Mouse (Mus musculus) bone marrow macrophage, adult 2 months (primary cell): ENCODE results near the gene Wdr86. TPM values are rescaled to one million over a fixed set of nuclear protein-coding genes. Genes with fewer than 3 reads are reported as not detected.

ENCODE experiments used
- H3K27ac ChIP-seq: 2 replicates; pipeline ENCODE4 v1.5.1; 2012; ENCODE audit warnings: low read depth, low read length; ENCODE audit not compliant: insufficient read depth
- H3K4me1 ChIP-seq: 2 replicates; pipeline ENCODE4 v1.6.1; 2012; ENCODE audit warnings: low read length; ENCODE audit not compliant: control insufficient read depth, insufficient read depth
- H3K4me3 ChIP-seq: 2 replicates; pipeline ENCODE4 v1.5.1; 2012; ENCODE audit warnings: mild to moderate bottlenecking, low read length, moderate library complexity; ENCODE audit not compliant: insufficient read depth
- CTCF ChIP-seq: IDR thresholded peaks from 2 replicates; pipeline ENCODE4 v1.5.1; 2012; ENCODE audit warnings: low read depth, mild to moderate bottlenecking, low read length, moderate library complexity
- POLR2A ChIP-seq: IDR thresholded peaks from 2 replicates; pipeline ENCODE4 v1.6.1; 2012; ENCODE audit warnings: mild to moderate bottlenecking, low read depth, low read length, borderline replicate concordance
- polyA plus RNA-seq: library from polyadenylated mRNA; stranded (reverse); fragments of >200 nt; gene quantifications from 2 replicates; pipeline ENCODE4 v1.2.4, GENCODE M21; 2012; ENCODE audit not compliant: missing spikeins, insufficient read depth, insufficient read length

Gene Wdr86
- polyA plus RNA-seq, 1 experiment, result not detected

GRCm38 (mm10) chr5:24686176-24686575 is 44.4 kb downstream of the Wdr86 start:
- TF ChIP-seq POLR2A (no peak), CTCF (no peak)
- peaks cover 24% of the 10 kb centered on the region for H3K4me1 ChIP-seq
- peak overlapping the region; percentile 91 for H3K27ac ChIP-seq
- H3K4me3 ChIP-seq, result peak overlapping the region; percentile 79

GRCm38 (mm10) chr5:24685366-24686093 is 45.0 kb downstream of the Wdr86 start, which contains the start of gene Nub1:
TSS of gene Nub1 (plus strand) at chr5:24685532.
- Histone ChIP-seq H3K27ac (peak within 1 kb of the TSS; percentile 100), H3K4me1 (peaks cover 24% of the 10 kb centered on the region), H3K4me3 (peak within 1 kb of the TSS; percentile 79)
- TF ChIP-seq POLR2A, result no peak
- TF ChIP-seq CTCF, result no peak

GRCm38 (mm10) chr5:24684578-24685365 is 45.8 kb downstream of the Wdr86 start:
- H3K4me3 ChIP-seq, result peak overlapping the region; percentile 63
- H3K27ac ChIP-seq, result peak overlapping the region; percentile 100
- TF ChIP-seq POLR2A (no peak), CTCF (no peak)
- peaks cover 23% of the 10 kb centered on the region for H3K4me1 ChIP-seq

GRCm38 (mm10) chr5:24681436-24681835 is 49.1 kb downstream of the Wdr86 start:
- no peak overlapping the region for H3K4me3 ChIP-seq
- H3K27ac ChIP-seq, result no peak overlapping the region
- H3K4me1 ChIP-seq, result peaks cover 6% of the 10 kb centered on the region
- no peak for TF ChIP-seq POLR2A
- TF ChIP-seq CTCF, result no peak

GRCm38 (mm10) chr5:24674238-24674637 is 56.3 kb downstream of the Wdr86 start:
- Histone ChIP-seq H3K4me1 (no peaks in the 10 kb centered on the region), H3K27ac (no peak overlapping the region), H3K4me3 (no peak overlapping the region)
- TF ChIP-seq CTCF (peak; percentile 54), POLR2A (no peak)

Other genes starting within 250 kb of the Wdr86 start
- gene Gbx1, start 203.5 kb downstream of the Wdr86 start, polyA plus RNA-seq, result not detected in 2 replicates
- 0.64 and 1.4 TPM in 2 replicates for gene Asb10, start 189.7 kb downstream of the Wdr86 start, polyA plus RNA-seq
- gene 4931409K22Rik, start 173.9 kb downstream of the Wdr86 start, polyA plus RNA-seq, result not detected in 2 replicates
- gene Abcf2, start 153.3 kb downstream of the Wdr86 start, polyA plus RNA-seq, result 32.7 and 34.5 TPM in 2 replicates
- gene Chpf2, start 144.0 kb downstream of the Wdr86 start, polyA plus RNA-seq, result 29.9 and 31.5 TPM in 2 replicates
- not detected in 2 replicates for gene Smarcd3, start 106.3 kb downstream of the Wdr86 start, polyA plus RNA-seq
- 65.2 and 67.4 TPM in 2 replicates for gene Nub1, start 45.2 kb downstream of the Wdr86 start, polyA plus RNA-seq
- not detected in 2 replicates for gene Crygn, start 27.3 kb upstream of the Wdr86 start, polyA plus RNA-seq
- gene Rheb, start 111.9 kb upstream of the Wdr86 start, polyA plus RNA-seq, result 96.2 and 97.1 TPM in 2 replicates